Mouse (Mus musculus) brain, embryonic 14.5 days (tissue): ENCODE data around the gene Wfdc1. TPM values are rescaled to one million over a fixed set of nuclear protein-coding genes. Genes with fewer than 3 reads are reported as not detected.

Experiments
- DNase-seq: peaks from one replicate; pipeline ENCODE4 v3.0.0-alpha.2; 2011; ENCODE audit warnings: low read depth
- CTCF ChIP-seq: fragments of 200-500 bp; IDR thresholded peaks from 2 replicates; pipeline ENCODE4 v1.5.1; 2012; ENCODE audit warnings: inconsistent platforms, mild to moderate bottlenecking, moderate library complexity, borderline replicate concordance; ENCODE audit not compliant: insufficient read depth, insufficient read length; ENCODE audit errors: extremely low read depth
- POLR2A ChIP-seq: fragments of 200-500 bp; IDR thresholded peaks from 2 replicates; pipeline ENCODE4 v1.6.1; 2012; ENCODE audit warnings: mild to moderate bottlenecking, inconsistent platforms, borderline replicate concordance; ENCODE audit not compliant: poor library complexity, insufficient read depth, insufficient read length, severe bottlenecking; ENCODE audit errors: extremely low read depth
- polyA plus RNA-seq: library from polyadenylated mRNA; depleted of rRNA; stranded (reverse); fragments of >200 nt; gene quantifications from 2 replicates; pipeline ENCODE4 v1.2.3, GENCODE M21; 2012; rRNA removed

The Wfdc1 gene
- polyA plus RNA-seq = 3.1 TPM in 2 replicates

- no peak for DNase-seq
- TF ChIP-seq POLR2A (no peak), CTCF (no peak)
Measured at GRCm38 (mm10) chr8:119666219-119666951, at the start of gene Wfdc1. Wfdc1 (plus strand) TSS chr8:119666365.

- no peak for DNase-seq
- TF ChIP-seq POLR2A (no peak), CTCF (no peak)
Measured at GRCm38 (mm10) chr8:119616811-119617210, 49.4 kb upstream of the Wfdc1 start.

- DNase-seq = no peak
- no peak for TF ChIP-seq CTCF
- TF ChIP-seq POLR2A = no peak
Measured at GRCm38 (mm10) chr8:119617586-119617985, 48.6 kb upstream of the Wfdc1 start.

GRCm38 (mm10) chr8:119618887-119619286, 47.3 kb upstream of the Wfdc1 start:
- TF ChIP-seq CTCF (no peak), POLR2A (no peak)
- DNase-seq = no peak

- no peak for TF ChIP-seq POLR2A
- no peak for TF ChIP-seq CTCF
- DNase-seq = no peak
Measured at GRCm38 (mm10) chr8:119620116-119620840, 45.9 kb upstream of the Wfdc1 start.

- TF ChIP-seq CTCF = no peak
- no peak for TF ChIP-seq POLR2A
- DNase-seq = no peak
Measured at GRCm38 (mm10) chr8:119620848-119621465, 45.2 kb upstream of the Wfdc1 start.

- no peak for TF ChIP-seq CTCF
- TF ChIP-seq POLR2A = no peak
- no peak for DNase-seq
Measured at GRCm38 (mm10) chr8:119622555-119622954, 43.6 kb upstream of the Wfdc1 start.

- TF ChIP-seq CTCF = no peak
- TF ChIP-seq POLR2A = no peak
- DNase-seq = no peak
Measured at GRCm38 (mm10) chr8:119623061-119623460, 43.1 kb upstream of the Wfdc1 start.

- no peak for DNase-seq
- TF ChIP-seq POLR2A = no peak
- TF ChIP-seq CTCF = no peak
Measured at GRCm38 (mm10) chr8:119623744-119624143, 42.4 kb upstream of the Wfdc1 start.

- DNase-seq = no peak
- TF ChIP-seq POLR2A = no peak
- TF ChIP-seq CTCF = no peak
Measured at GRCm38 (mm10) chr8:119624916-119625315, 41.2 kb upstream of the Wfdc1 start.

- no peak for TF ChIP-seq POLR2A
- no peak for TF ChIP-seq CTCF
- DNase-seq = no peak
Measured at GRCm38 (mm10) chr8:119625788-119626187, 40.4 kb upstream of the Wfdc1 start.

- TF ChIP-seq POLR2A = no peak
- TF ChIP-seq CTCF = no peak
- DNase-seq = no peak
Measured at GRCm38 (mm10) chr8:119627199-119627598, 39.0 kb upstream of the Wfdc1 start.
